Mouse (Mus musculus) embryonic fibroblast, embryonic 13.5 days (primary cell): Measurements from ENCODE around the gene Trim50.

Experiments
- CTCF ChIP-seq: IDR thresholded peaks from 2 replicates; pipeline ENCODE4 v1.5.1; 2011; ENCODE audit warnings: mild to moderate bottlenecking, control low read depth, low read length, moderate library complexity, borderline replicate concordance; ENCODE audit not compliant: insufficient read depth
- POLR2A ChIP-seq: IDR thresholded peaks from 2 replicates; pipeline ENCODE4 v1.6.1; 2011; ENCODE audit warnings: low read depth, mild to moderate bottlenecking, control low read depth, low read length, moderate library complexity

DNA sequence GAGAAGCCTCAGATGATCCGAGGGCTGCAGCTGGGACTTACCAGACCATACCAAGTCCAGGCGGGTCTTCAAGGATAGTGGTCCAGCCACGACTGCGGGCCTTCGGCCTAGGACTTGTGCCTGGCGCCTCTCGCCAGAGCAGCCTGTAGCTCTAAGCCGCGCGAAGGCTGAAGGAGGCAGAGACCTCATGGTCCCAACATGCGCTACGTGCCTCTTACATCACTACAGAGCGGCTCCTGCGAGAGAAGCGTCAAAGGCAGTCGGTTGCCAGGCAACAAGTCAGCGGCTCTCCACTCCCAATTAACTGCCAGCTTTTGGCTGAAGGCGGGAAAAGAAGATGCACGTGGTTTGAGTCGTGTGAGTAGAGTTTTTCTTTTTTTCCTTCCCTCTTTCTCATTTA, 51.5 kb downstream of the Trim50 start:
- TF ChIP-seq POLR2A (no peak), CTCF (no peak)
